Mouse (Mus musculus): ENCODE results near the gene Fndc10.

GRCm38 (mm10) chr4:155721668-155722083, 27.5 kb downstream of the Fndc10 start:
- TF ChIP-seq CTCF (IDR thresholded peaks at IDR 0.05; ENCODE audit: insufficient read depth, low read length): no peak
- TF ChIP-seq POLR2A (IDR thresholded peaks at IDR 0.05; ENCODE audit: borderline replicate concordance, extremely low read depth, low read depth, low read length): no peak
